Mouse (Mus musculus) liver, embryonic 14.5 days (tissue): ENCODE data around the gene Asb1.

ENCODE experiments used
- CTCF ChIP-seq: IDR thresholded peaks from 2 replicates; pipeline ENCODE4 v1.5.1; 2016; ENCODE audit warnings: antibody characterized with exemption, low read depth, control low read depth
- EP300 ChIP-seq: IDR thresholded peaks from 2 replicates; pipeline ENCODE4 v1.6.1; 2016; ENCODE audit warnings: antibody characterized with exemption, low read depth

DNA sequence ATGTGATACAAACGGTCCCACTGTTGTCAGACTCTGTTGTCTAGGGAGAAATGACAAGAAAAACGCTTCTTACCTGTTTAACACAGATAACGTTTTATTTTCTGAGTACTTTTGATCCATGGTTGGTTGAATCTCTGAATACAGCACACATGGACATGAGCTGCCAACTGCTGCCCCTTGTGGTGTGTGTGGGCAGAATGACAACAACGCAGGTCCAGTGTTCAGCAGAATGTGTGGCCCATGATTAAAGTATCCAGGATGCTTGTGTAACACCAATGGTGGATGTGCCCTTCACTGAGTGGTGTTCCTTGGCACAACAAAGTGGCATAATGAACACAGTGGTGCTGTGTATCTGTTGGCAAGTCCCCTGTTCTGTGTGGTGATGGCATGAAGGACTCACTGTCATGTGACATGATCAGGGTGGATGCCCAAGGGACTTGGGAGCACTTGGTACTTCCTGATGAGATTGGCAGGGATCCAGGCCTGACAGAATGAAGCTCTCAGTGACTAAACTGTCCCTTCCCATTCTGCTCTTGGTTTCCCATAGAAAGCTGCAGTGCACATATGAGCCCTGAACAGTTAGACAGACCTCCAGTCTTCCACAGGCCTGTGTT is 22.7 kb downstream of the Asb1 start:
- TF ChIP-seq EP300: no peak
- peak; percentile 47; the same call in 1 of the 2 replicates for TF ChIP-seq CTCF
